Mouse (Mus musculus) limb, embryonic 10.5 days (tissue): ENCODE measurements around the gene Gm21885. TPM values are rescaled to one million over a fixed set of nuclear protein-coding genes. Genes with fewer than 3 reads are reported as not detected.
"Not testable (repeated sequence)": the region's sequence is repeated elsewhere in the genome, so short reads cannot be mapped to it uniquely, and the experiment has no call there.

ENCODE experiments used
- DNase-seq: peaks from one replicate; pipeline ENCODE4 v3.0.0-alpha.2; 2017; ENCODE audit warnings: low spot score
- H3K27ac ChIP-seq: fragments of 300-500 bp; sonication (generic); 2 replicates; pipeline ENCODE4 v1.5.1; 2016; ENCODE audit warnings: mild to moderate bottlenecking
- H3K27me3 ChIP-seq: fragments of 300-500 bp; sonication (generic); 2 replicates; pipeline ENCODE4 v1.6.1; 2016; ENCODE audit warnings: low read depth, mild to moderate bottlenecking; ENCODE audit not compliant: poor library complexity, severe bottlenecking
- H3K36me3 ChIP-seq: fragments of 300-500 bp; sonication (generic); 2 replicates; pipeline ENCODE4 v1.6.1; 2016; ENCODE audit warnings: mild to moderate bottlenecking, moderate library complexity
- H3K4me1 ChIP-seq: fragments of 300-500 bp; sonication (generic); 2 replicates; pipeline ENCODE4 v1.6.1; 2016
- H3K4me3 ChIP-seq: fragments of 300-500 bp; sonication (generic); 2 replicates; pipeline ENCODE4 v1.5.1; 2016; ENCODE audit warnings: mild to moderate bottlenecking, moderate library complexity
- H3K9me3 ChIP-seq: fragments of 300-500 bp; sonication (generic); replicated peaks from 2 replicates; pipeline ENCODE4 v1.6.1; 2016; ENCODE audit warnings: mild to moderate bottlenecking
- WGBS: fragments of 180-500 bp; shearing (Covaris S2); methylation state at CpG from one replicate; pipeline ENCODE4 v1.1.7; 2016; 5-methylcytosine and 5-hydroxymethylcytosine counted together
- polyA plus RNA-seq: library from polyadenylated mRNA; unstranded; fragments of >200 nt; fragmentation: Nextera tagmentation; extraction: Ambion mirVana; gene quantifications from 2 replicates; pipeline ENCODE4 v1.2.1, GENCODE M21; 2016

The Gm21885 gene
- polyA plus RNA-seq, 1 experiment from 2014 or later = not detected

GRCm38 (mm10) chr11:94246789-94247061 lies 34.9 kb upstream of the Gm21885 start:
- peaks cover 25% of the 10 kb centered on the region for H3K27me3 ChIP-seq
- no peaks in the 10 kb centered on the region for H3K9me3 ChIP-seq
- H3K36me3 ChIP-seq = no peaks in the 10 kb centered on the region
- H3K4me1 ChIP-seq = peaks cover 63% of the 10 kb centered on the region
- H3K27ac ChIP-seq = peak overlapping the region; percentile 87
- no peak for DNase-seq
- H3K4me3 ChIP-seq = peak overlapping the region; percentile 31
- 67% methylated on average over 8 of the region's 8 CpGs for WGBS

GRCm38 (mm10) chr11:94253156-94253555 lies 28.5 kb upstream of the Gm21885 start:
- Histone ChIP-seq H3K36me3 (no peaks in the 10 kb centered on the region), H3K4me3 (no peak overlapping the region), H3K4me1 (peaks cover 6% of the 10 kb centered on the region), H3K27ac (no peak overlapping the region), H3K27me3 (no peaks in the 10 kb centered on the region), H3K9me3 (no peaks in the 10 kb centered on the region)
- DNase-seq = no peak
- 81% methylated on average over 9 of the region's 9 CpGs for WGBS

- H3K4me1 ChIP-seq = peaks cover 6% of the 10 kb centered on the region
- no peak overlapping the region for H3K4me3 ChIP-seq
- no peak overlapping the region for H3K27ac ChIP-seq
- no peaks in the 10 kb centered on the region for H3K36me3 ChIP-seq
- DNase-seq = no peak
- 90% methylated on average over 10 of the region's 10 CpGs for WGBS
- no peaks in the 10 kb centered on the region for H3K9me3 ChIP-seq
- no peaks in the 10 kb centered on the region for H3K27me3 ChIP-seq
Observed at GRCm38 (mm10) chr11:94253691-94254090, 28.0 kb upstream of the Gm21885 start.

- H3K36me3 ChIP-seq = no peaks in the 10 kb centered on the region
- no peak for DNase-seq
- H3K27me3 ChIP-seq = no peaks in the 10 kb centered on the region
- 80% methylated on average over 5 of the region's 5 CpGs for WGBS
- H3K4me3 ChIP-seq = no peak overlapping the region
- H3K27ac ChIP-seq = no peak overlapping the region
- H3K4me1 ChIP-seq = peaks cover 6% of the 10 kb centered on the region
- no peaks in the 10 kb centered on the region for H3K9me3 ChIP-seq
Observed at GRCm38 (mm10) chr11:94255733-94256132, 25.9 kb upstream of the Gm21885 start.

- H3K9me3 ChIP-seq = no peaks in the 10 kb centered on the region
- WGBS = 76% methylated on average over 14 of the region's 14 CpGs
- no peak overlapping the region for H3K4me3 ChIP-seq
- H3K27ac ChIP-seq = no peak overlapping the region
- no peaks in the 10 kb centered on the region for H3K27me3 ChIP-seq
- DNase-seq = no peak
- peaks cover 11% of the 10 kb centered on the region for H3K4me1 ChIP-seq
- no peaks in the 10 kb centered on the region for H3K36me3 ChIP-seq
Observed at GRCm38 (mm10) chr11:94257987-94258386, 23.7 kb upstream of the Gm21885 start.

GRCm38 (mm10) chr11:94259814-94260213 lies 21.9 kb upstream of the Gm21885 start:
- Histone ChIP-seq H3K36me3 (no peaks in the 10 kb centered on the region), H3K27me3 (no peaks in the 10 kb centered on the region), H3K27ac (no peak overlapping the region), H3K4me1 (peaks cover 18% of the 10 kb centered on the region), H3K4me3 (no peak overlapping the region), H3K9me3 (no peaks in the 10 kb centered on the region)
- WGBS = 77% methylated on average over 4 of the region's 4 CpGs
- no peak for DNase-seq

- no peaks in the 10 kb centered on the region for H3K27me3 ChIP-seq
Observed at GRCm38 (mm10) chr11:94261585-94262370, 19.9 kb upstream of the Gm21885 start.

GRCm38 (mm10) chr11:94265134-94265785 lies 16.4 kb upstream of the Gm21885 start:
- peak overlapping the region; percentile 46 for H3K4me3 ChIP-seq
- peaks cover 36% of the 10 kb centered on the region for H3K4me1 ChIP-seq
- peak; percentile 77 for DNase-seq

More at GRCm38 (mm10) chr11:94261585-94262370, 19.9 kb upstream of the Gm21885 start:
- no peak for DNase-seq
- peak overlapping the region; percentile 17; the same call in 1 of the 2 replicates for H3K27ac ChIP-seq
- H3K9me3 ChIP-seq = no peaks in the 10 kb centered on the region
- no peaks in the 10 kb centered on the region for H3K36me3 ChIP-seq
- 77% methylated on average over 6 of the region's 6 CpGs for WGBS
- no peak overlapping the region for H3K4me3 ChIP-seq
- peaks cover 23% of the 10 kb centered on the region for H3K4me1 ChIP-seq

GRCm38 (mm10) chr11:94266155-94266554 lies 15.5 kb upstream of the Gm21885 start:
- not testable (repeated sequence) for H3K27ac ChIP-seq, H3K9me3 ChIP-seq, H3K36me3 ChIP-seq, H3K4me3 ChIP-seq, H3K27me3 ChIP-seq, DNase-seq
- WGBS = 76% methylated on average over 3 of the region's 3 CpGs
- peaks cover 36% of the 10 kb centered on the region for H3K4me1 ChIP-seq

More at GRCm38 (mm10) chr11:94265134-94265785, 16.4 kb upstream of the Gm21885 start:
- under 1% methylated on average over 18 of the region's 18 CpGs for WGBS
- Histone ChIP-seq H3K27ac (peak overlapping the region; percentile 73), H3K9me3 (no peaks in the 10 kb centered on the region), H3K36me3 (no peaks in the 10 kb centered on the region), H3K27me3 (no peaks in the 10 kb centered on the region)

- H3K27me3 ChIP-seq = no peaks in the 10 kb centered on the region
- no peak overlapping the region for H3K27ac ChIP-seq
- no peak overlapping the region for H3K4me3 ChIP-seq
- H3K9me3 ChIP-seq = no peaks in the 10 kb centered on the region
- peaks cover 38% of the 10 kb centered on the region for H3K4me1 ChIP-seq
- no peaks in the 10 kb centered on the region for H3K36me3 ChIP-seq
- no peak for DNase-seq
Observed at GRCm38 (mm10) chr11:94268761-94269160, 12.9 kb upstream of the Gm21885 start.

GRCm38 (mm10) chr11:94269906-94270305 lies 11.8 kb upstream of the Gm21885 start:
- H3K27me3 ChIP-seq = no peaks in the 10 kb centered on the region
- no peak for DNase-seq
- H3K9me3 ChIP-seq = no peaks in the 10 kb centered on the region
- H3K4me1 ChIP-seq = peaks cover 28% of the 10 kb centered on the region
- H3K36me3 ChIP-seq = no peaks in the 10 kb centered on the region
- H3K27ac ChIP-seq = no peak overlapping the region
- H3K4me3 ChIP-seq = no peak overlapping the region
- WGBS = 90% methylated on average over 7 of the region's 7 CpGs

GRCm38 (mm10) chr11:94271015-94271414 lies 10.7 kb upstream of the Gm21885 start:
- H3K9me3 ChIP-seq = no peaks in the 10 kb centered on the region
- no peak overlapping the region for H3K4me3 ChIP-seq
- H3K4me1 ChIP-seq = peaks cover 19% of the 10 kb centered on the region; the same call in 1 of the 2 replicates
- 86% methylated on average over 2 of the region's 2 CpGs for WGBS
- H3K27me3 ChIP-seq = no peaks in the 10 kb centered on the region
- no peak overlapping the region for H3K27ac ChIP-seq
- no peaks in the 10 kb centered on the region for H3K36me3 ChIP-seq
- no peak for DNase-seq
